Mouse (Mus musculus) MEL (cell line): ENCODE data around the gene Pcsk4. TPM values are rescaled to one million over a fixed set of nuclear protein-coding genes. Genes with fewer than 3 reads are reported as not detected.

Source experiments
- DNase-seq: peaks from one replicate; pipeline ENCODE4 v3.0.0; 2011; ENCODE audit warnings: low read depth, low spot score
- H3K27ac ChIP-seq: 2 replicates; pipeline ENCODE4 v1.5.1; 2012; ENCODE audit warnings: low read depth, mild to moderate bottlenecking, control low read depth, low read length, moderate library complexity; ENCODE audit not compliant: control insufficient read depth
- H3K27me3 ChIP-seq, 2 experiments: fragments of 150-350 bp in 1 of 2; sonication (generic) in 1 of 2; 2 replicates each; pipeline ENCODE4 v1.6.1; 2012; ENCODE audit warnings: low read length in 2 of 2, mild to moderate bottlenecking in 2 of 2, improper control_type of control experiment in 1 of 2, moderate library complexity in 1 of 2; ENCODE audit not compliant: insufficient read depth in 2 of 2, control insufficient read depth in 1 of 2
- H3K36me3 ChIP-seq, 2 experiments: 2 replicates each; pipeline ENCODE4 v1.6.1; 2012 to 2014; ENCODE audit warnings: low read length in 2 of 2, improper control_type of control experiment in 1 of 2, inconsistent platforms in 1 of 2, mild to moderate bottlenecking in 1 of 2; ENCODE audit not compliant: insufficient read depth in 2 of 2, control insufficient read depth in 1 of 2
- H3K4me1 ChIP-seq, 2 experiments: fragments of 150-350 bp in 1 of 2; sonication (generic) in 1 of 2; 2 replicates each; pipeline ENCODE4 v1.6.1; 2012; ENCODE audit warnings: low read length in 2 of 2, improper control_type of control experiment in 1 of 2, mild to moderate bottlenecking in 1 of 2; ENCODE audit not compliant: insufficient read depth in 2 of 2, control insufficient read depth in 1 of 2
- H3K4me3 ChIP-seq, 2 experiments: fragments of 150-350 bp in 1 of 2; sonication (generic) in 1 of 2; 2 replicates each; pipeline ENCODE4 v1.5.1; 2012; ENCODE audit warnings: low read depth in 2 of 2, low read length in 2 of 2, mild to moderate bottlenecking in 2 of 2, moderate library complexity in 2 of 2, control low read depth in 1 of 2, improper control_type of control experiment in 1 of 2; ENCODE audit not compliant: control insufficient read depth in 1 of 2, insufficient read depth in 1 of 2
- H3K79me2 ChIP-seq: 2 replicates; pipeline ENCODE4 v1.6.1; 2012; ENCODE audit warnings: mild to moderate bottlenecking, low read length, moderate library complexity; ENCODE audit not compliant: control insufficient read depth, poor library complexity, insufficient read depth
- H3K9ac ChIP-seq: 2 replicates; pipeline ENCODE4 v1.6.1; 2012; ENCODE audit warnings: low read depth, mild to moderate bottlenecking, control low read depth, low read length, moderate library complexity; ENCODE audit not compliant: control insufficient read depth, poor library complexity, severe bottlenecking
- H3K9me3 ChIP-seq: fragments of 150-350 bp; sonication (generic); replicated peaks from 2 replicates; pipeline ENCODE4 v1.6.1; 2012; ENCODE audit warnings: mild to moderate bottlenecking, low read length, improper control_type of control experiment, moderate library complexity; ENCODE audit not compliant: insufficient read depth
- BHLHE40 ChIP-seq: IDR thresholded peaks from 2 replicates; pipeline ENCODE4 v1.6.1; 2012; ENCODE audit warnings: low read depth, mild to moderate bottlenecking, inconsistent platforms, low read length, improper control_type of control experiment, borderline replicate concordance
- CTCF ChIP-seq, 3 experiments: IDR thresholded peaks in 2 of 3; conservative IDR thresholded peaks in 1 of 3; 2 replicates each; pipeline ENCODE4 v1.5.1; 2011 to 2012; ENCODE audit warnings: low read length in 3 of 3, low read depth in 2 of 3, mild to moderate bottlenecking in 2 of 3, improper control_type of control experiment in 1 of 3, inconsistent platforms in 1 of 3, mixed read lengths in 1 of 3, moderate library complexity in 1 of 3; ENCODE audit not compliant: control insufficient read depth in 1 of 3, insufficient read depth in 1 of 3, poor library complexity in 1 of 3, severe bottlenecking in 1 of 3
- E2F4 ChIP-seq: IDR thresholded peaks from 2 replicates; pipeline ENCODE4 v1.6.1; 2011; ENCODE audit warnings: low read depth, low read length, improper control_type of control experiment, borderline replicate concordance
- ELF1 ChIP-seq: IDR thresholded peaks from 2 replicates; pipeline ENCODE4 v1.6.1; 2014; ENCODE audit warnings: low read depth, mild to moderate bottlenecking, inconsistent platforms, low read length, improper control_type of control experiment, moderate library complexity
- GABPA ChIP-seq: IDR thresholded peaks from 2 replicates; pipeline ENCODE4 v1.6.1; 2012; ENCODE audit warnings: low read depth, mild to moderate bottlenecking, inconsistent platforms, low read length, improper control_type of control experiment, moderate library complexity
- GATA1 ChIP-seq: IDR thresholded peaks from 2 replicates; pipeline ENCODE4 v1.6.1; 2011; ENCODE audit warnings: low read depth, low read length, improper control_type of control experiment
- HCFC1 ChIP-seq: IDR thresholded peaks from 2 replicates; pipeline ENCODE4 v1.6.1; 2012; ENCODE audit warnings: low read depth, mild to moderate bottlenecking, inconsistent platforms, low read length, improper control_type of control experiment, moderate library complexity
- JUND ChIP-seq: IDR thresholded peaks from 2 replicates; pipeline ENCODE4 v1.6.1; 2011; ENCODE audit warnings: low read depth, mild to moderate bottlenecking, improper control_type of control experiment, low read length
- MAFK ChIP-seq: IDR thresholded peaks from 2 replicates; pipeline ENCODE4 v1.6.1; 2011; ENCODE audit warnings: low read depth, mild to moderate bottlenecking, low read length, improper control_type of control experiment, borderline replicate concordance
- MAX ChIP-seq: IDR thresholded peaks from 2 replicates; pipeline ENCODE4 v1.6.1; 2011; ENCODE audit warnings: low read length, improper control_type of control experiment
- MAZ ChIP-seq: IDR thresholded peaks from 2 replicates; pipeline ENCODE4 v1.6.1; 2012; ENCODE audit warnings: low read depth, mild to moderate bottlenecking, inconsistent platforms, low read length, improper control_type of control experiment
- MXI1 ChIP-seq: IDR thresholded peaks from 2 replicates; pipeline ENCODE4 v1.6.1; 2011; ENCODE audit warnings: mild to moderate bottlenecking, low read depth, low read length, improper control_type of control experiment
- MYB ChIP-seq: IDR thresholded peaks from 2 replicates; pipeline ENCODE4 v1.6.1; 2011; ENCODE audit warnings: mild to moderate bottlenecking, low read depth, low read length, improper control_type of control experiment
- NELFE ChIP-seq: IDR thresholded peaks from 2 replicates; pipeline ENCODE4 v1.6.1; 2011; ENCODE audit warnings: low read depth, low read length, improper control_type of control experiment
- NRF1 ChIP-seq: IDR thresholded peaks from 2 replicates; pipeline ENCODE4 v1.6.1; 2014; ENCODE audit warnings: low read depth, mild to moderate bottlenecking, inconsistent platforms, low read length, improper control_type of control experiment, moderate library complexity; ENCODE audit not compliant: poor library complexity, insufficient read depth, severe bottlenecking
- RCOR1 ChIP-seq: IDR thresholded peaks from 2 replicates; pipeline ENCODE4 v1.6.1; 2012; ENCODE audit warnings: low read depth, mild to moderate bottlenecking, inconsistent platforms, low read length, improper control_type of control experiment
- SMC3 ChIP-seq: IDR thresholded peaks from 2 replicates; pipeline ENCODE4 v1.6.1; 2011; ENCODE audit warnings: low read depth, low read length, improper control_type of control experiment
- TCF12 ChIP-seq: IDR thresholded peaks from 2 replicates; pipeline ENCODE4 v1.6.1; 2014; ENCODE audit warnings: low read depth, mild to moderate bottlenecking, inconsistent platforms, low read length, improper control_type of control experiment, moderate library complexity
- USF1 ChIP-seq: IDR thresholded peaks from 2 replicates; pipeline ENCODE4 v1.6.1; 2014; ENCODE audit warnings: low read depth, mild to moderate bottlenecking, inconsistent platforms, low read length, improper control_type of control experiment, moderate library complexity
- USF2 ChIP-seq, 2 experiments: IDR thresholded peaks; 2 replicates each; pipeline ENCODE4 v1.6.1; 2011 to 2012; ENCODE audit warnings: improper control_type of control experiment in 2 of 2, low read length in 2 of 2, borderline replicate concordance in 1 of 2, inconsistent platforms in 1 of 2, low read depth in 1 of 2, mild to moderate bottlenecking in 1 of 2; ENCODE audit not compliant: insufficient read depth in 1 of 2
- ZC3H11A ChIP-seq: IDR thresholded peaks from 2 replicates; pipeline ENCODE4 v1.6.1; 2012; ENCODE audit warnings: low read depth, mild to moderate bottlenecking, inconsistent platforms, low read length, improper control_type of control experiment
- polyA plus RNA-seq, 2 experiments: library from polyadenylated mRNA; stranded (reverse) in 1 of 2; unstranded in 1 of 2; fragments of >175 nt in 1 of 2; fragments of >200 nt in 1 of 2; gene quantifications; 2 replicates each; pipeline versions ENCODE4 v1.2.1 to v1.2.4; 2012; ENCODE audit warnings: low replicate concordance in 2 of 2, low read depth in 1 of 2; ENCODE audit not compliant: insufficient read length in 2 of 2, insufficient read depth in 1 of 2, missing spikeins in 1 of 2
- total RNA-seq: library from RNA; depleted of rRNA; stranded (reverse); fragments of 300-350 nt; gene quantifications from 2 replicates; pipeline ENCODE4 v1.2.3, GENCODE M21; 2012

Gene Pcsk4
- total and polyA plus RNA-seq, 3 experiments, result 6.5 to 23.1 TPM; not detected in 1

DNA sequence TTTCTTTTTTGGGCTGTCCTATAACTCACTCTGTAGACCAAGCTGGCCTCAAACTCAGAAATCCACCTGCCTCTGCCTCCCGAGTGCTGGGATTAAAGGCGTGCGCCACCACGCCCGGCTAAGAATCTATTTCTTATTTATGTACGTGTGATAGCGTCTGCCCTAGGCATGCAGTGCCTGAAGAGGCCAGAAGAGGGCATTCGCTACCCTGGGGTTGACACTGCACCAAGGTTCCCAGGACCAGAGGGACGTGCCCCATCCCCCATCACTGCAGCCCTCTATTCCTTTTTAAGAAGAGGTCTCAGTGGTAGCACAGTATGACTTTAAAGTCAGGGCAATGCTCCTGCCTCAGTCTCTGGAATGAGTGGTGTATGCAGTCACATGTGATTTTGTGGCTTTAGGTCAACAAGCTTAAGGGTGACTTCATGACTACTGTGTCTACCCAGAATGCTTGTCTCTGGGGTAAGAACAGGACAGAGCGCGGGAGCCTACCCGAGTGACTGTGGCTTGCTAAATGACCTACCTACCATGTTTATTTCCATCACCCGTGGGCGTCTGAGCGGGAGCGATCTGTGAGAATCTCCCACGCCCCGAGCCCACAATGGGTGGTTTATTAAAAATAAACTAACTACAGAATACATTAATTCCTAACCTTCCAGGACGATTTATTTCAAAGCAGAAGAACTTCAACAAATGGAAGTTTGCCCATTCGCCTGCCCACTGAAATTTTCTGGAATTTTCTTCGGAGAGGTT is 40.9 kb upstream of the Pcsk4 start:
- Histone ChIP-seq H3K9me3 (no peaks in the 10 kb centered on the region), H3K4me1 (peaks cover 0 to 7% of the 10 kb centered on the region in 2 experiments; a peak in 1 of 4 replicates), H3K79me2 (no peaks in the 10 kb centered on the region), H3K27me3 (peaks cover 0 to 2% of the 10 kb centered on the region in 2 experiments; a peak in 1 of 4 replicates), H3K27ac (no peak overlapping the region), H3K9ac (no peak overlapping the region), H3K36me3 (no peaks in the 10 kb centered on the region), H3K4me3 (no peak overlapping the region)
- DNase-seq, result peak; percentile 45
- TF ChIP-seq ELF1 (no peak), CTCF (IDR thresholded peaks at IDR 0.05 in 2 of 3, conservative IDR thresholded peaks at IDR 0.05 in 1 of 3; ENCODE audit: control insufficient read depth in 1 of 3, insufficient read depth in 1 of 3, low read depth in 2 of 3, low read length in 3 of 3, poor library complexity in 1 of 3, severe bottlenecking in 1 of 3) (peak; percentile 38 to 47 (median 39); a peak in 5 of 6 replicates)

DNA sequence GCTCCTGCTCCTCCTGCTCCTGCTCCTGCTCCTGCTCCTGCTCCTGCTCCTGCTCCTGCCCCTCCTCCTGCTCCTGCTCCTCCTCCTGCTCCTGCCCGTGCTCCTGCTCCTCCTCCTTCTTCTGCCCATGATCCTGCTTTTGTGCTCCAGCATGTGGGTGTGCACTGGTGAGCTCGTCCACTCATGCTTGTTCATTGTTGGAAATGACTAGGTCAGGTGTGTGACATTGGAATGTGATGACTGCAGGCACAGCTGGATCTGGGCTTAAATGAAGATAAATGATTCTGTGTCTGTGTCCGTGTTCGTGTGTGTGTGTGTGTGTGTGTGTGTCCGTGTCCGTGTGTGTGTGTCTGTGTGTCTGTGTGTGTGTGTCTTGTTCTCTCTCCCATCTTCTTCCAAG is 39.1 kb upstream of the Pcsk4 start:
- Histone ChIP-seq H3K27me3 (peaks cover 2% of the 10 kb centered on the region in 2 experiments; a peak in 1 of 4 replicates), H3K4me3 (no peak overlapping the region), H3K36me3 (no peaks in the 10 kb centered on the region), H3K27ac (no peak overlapping the region), H3K4me1 (peaks cover 0 to 7% of the 10 kb centered on the region in 2 experiments; a peak in 1 of 4 replicates), H3K79me2 (no peaks in the 10 kb centered on the region), H3K9ac (no peak overlapping the region), H3K9me3 (no peaks in the 10 kb centered on the region)
- DNase-seq, result no peak
- no peak for TF ChIP-seq ZC3H11A
- TF ChIP-seq MAZ, result no peak
- TF ChIP-seq ELF1, result no peak
- TF ChIP-seq MAX, result no peak
- no peak for TF ChIP-seq TCF12
- TF ChIP-seq HCFC1, result no peak
- TF ChIP-seq USF2 (IDR thresholded peaks at IDR 0.05; ENCODE audit: borderline replicate concordance in 1 of 2, insufficient read depth in 1 of 2, low read depth in 1 of 2, low read length in 2 of 2), result no peak
- no peak for TF ChIP-seq MXI1
- no peak for TF ChIP-seq GABPA
- TF ChIP-seq GATA1, result no peak
- TF ChIP-seq MAFK, result no peak
- no peak for TF ChIP-seq RCOR1
- TF ChIP-seq MYB, result no peak
- TF ChIP-seq JUND, result no peak
- TF ChIP-seq USF1, result no peak
- no peak for TF ChIP-seq SMC3
- no peak for TF ChIP-seq NRF1
- no peak for TF ChIP-seq BHLHE40
- no peak for TF ChIP-seq E2F4
- TF ChIP-seq NELFE, result no peak
